Mouse (Mus musculus): ENCODE measurements at regions not wholly inside any gene's neighbourhood (a gene's known extent, or its start where the extent isn't known, plus 50 kb on each side); places are given as distances from the start of the nearest gene placed in this dataset.

GRCm38 (mm10) chr2:147498731-147499130 is 137.0 kb downstream of the Pax1 start:
- TF ChIP-seq CTCF (IDR thresholded peaks at IDR 0.05; ENCODE audit: borderline replicate concordance, control insufficient read depth, extremely low read depth, insufficient read depth, low read length, poor library complexity) (no peak), POLR2A (IDR thresholded peaks at IDR 0.05; ENCODE audit: control insufficient read depth, extremely low read depth, insufficient read depth, low read length, poor library complexity) (no peak)
